Mouse (Mus musculus): ENCODE measurements around the gene Ptprs. TPM values are rescaled to one million over a fixed set of nuclear protein-coding genes. Genes with fewer than 3 reads are reported as not detected.
"Not testable (repeated sequence)": the region's sequence is repeated elsewhere in the genome, so short reads cannot be mapped to it uniquely, and the experiment has no call there.

The Ptprs gene
- 97.0 and 102 TPM in 2 replicates for total RNA-seq (2021)
- long read RNA-seq, experiment 1, partial matches to known transcripts = 13 of 18 reads
- long read RNA-seq, experiment 1, other reads (novel, unspliced or antisense) = 3 of 18 reads
- long read RNA-seq, experiment 2, partial matches to known transcripts = 12 of 15 reads
- long read RNA-seq, experiment 2, other reads (novel, unspliced or antisense) = 3 of 15 reads

- peak; percentile 96 for DNase-seq
These were observed at the start of gene Ptprs for GRCm38 (mm10) chr17:56476402-56476752. TSS of gene Ptprs (minus strand) at chr17:56476483.

- no peak for DNase-seq
These were observed 48.7 kb upstream of the Ptprs start for GRCm38 (mm10) chr17:56524943-56525342.

- no peak for DNase-seq
These were observed 46.5 kb upstream of the Ptprs start for GRCm38 (mm10) chr17:56522744-56523143.

GRCm38 (mm10) chr17:56515690-56516410 lies 39.6 kb upstream of the Ptprs start:
- no peak for DNase-seq

- no peak for DNase-seq
These were observed 38.6 kb upstream of the Ptprs start for GRCm38 (mm10) chr17:56514916-56515315.

- no peak for DNase-seq
These were observed 38.0 kb upstream of the Ptprs start for GRCm38 (mm10) chr17:56514330-56514729.

GRCm38 (mm10) chr17:56512310-56512709 lies 36.0 kb upstream of the Ptprs start, which contains the start of gene Znrf4:
TSS of gene Znrf4 (minus strand) at chr17:56512431.
- DNase-seq = no peak

- DNase-seq = no peak
These were observed 35.4 kb upstream of the Ptprs start for GRCm38 (mm10) chr17:56511707-56512090.

- DNase-seq = no peak
These were observed 34.9 kb upstream of the Ptprs start for GRCm38 (mm10) chr17:56510970-56511706.

GRCm38 (mm10) chr17:56510473-56510969 lies 34.2 kb upstream of the Ptprs start:
- DNase-seq = peak; percentile 44

GRCm38 (mm10) chr17:56509707-56510472 lies 33.6 kb upstream of the Ptprs start:
- no peak for DNase-seq

- no peak for DNase-seq
These were observed 32.8 kb upstream of the Ptprs start for GRCm38 (mm10) chr17:56509021-56509640.

GRCm38 (mm10) chr17:56507161-56508068 lies 31.1 kb upstream of the Ptprs start:
- DNase-seq = peak; percentile 96

- DNase-seq = no peak
These were observed 30.3 kb upstream of the Ptprs start for GRCm38 (mm10) chr17:56506417-56507065.

GRCm38 (mm10) chr17:56505401-56505800 lies 29.1 kb upstream of the Ptprs start:
- DNase-seq = no peak

- peak; percentile 68 for DNase-seq
These were observed 26.2 kb upstream of the Ptprs start for GRCm38 (mm10) chr17:56502526-56502925.

- not testable (repeated sequence) for DNase-seq
These were observed 25.5 kb upstream of the Ptprs start for GRCm38 (mm10) chr17:56501635-56502400.

- DNase-seq = no peak
These were observed 22.9 kb upstream of the Ptprs start for GRCm38 (mm10) chr17:56499229-56499628.

GRCm38 (mm10) chr17:56494480-56494879 lies 18.2 kb upstream of the Ptprs start:
- DNase-seq = no peak
